In the genomic region with DNA sequence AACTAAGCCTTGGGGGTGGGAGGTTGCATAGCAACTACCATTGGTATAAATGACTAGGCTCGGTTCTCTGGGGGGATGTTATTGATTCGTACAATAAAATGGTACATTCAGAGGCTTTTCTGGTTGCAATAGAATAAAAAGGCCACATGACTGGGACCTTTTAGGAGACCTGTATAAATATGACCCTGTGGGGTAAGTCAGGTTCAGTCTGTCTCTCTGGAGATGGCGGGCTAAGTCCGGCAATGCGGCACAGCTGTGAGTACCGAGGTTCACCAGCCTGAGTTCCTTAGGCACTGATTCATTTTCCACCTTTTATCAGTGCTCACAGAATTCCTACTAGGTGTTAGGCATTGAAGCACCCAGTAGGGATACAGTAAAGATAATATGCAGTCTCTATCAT, we compare ENCODE assay signal across 22 mouse cellular contexts.
DNase-seq lines count a peak whose midpoint lies in the region; ATAC-seq and TF ChIP-seq lines count a peak whose summit lies in the region.
"Had no signal": no experiment of that assay in that cellular context is flagged by ENCODE, and none has a peak within 500 bp of the region (broad histone marks: within the 10 kb centered on the region; RNA-seq: fewer than 3 reads in every experiment).

No protein-coding gene starts in this region.

- H3K9me3 ChIP-seq in hindbrain, embryonic 11.5 days (ENCODE audit: control insufficient read depth, low read length), result no peaks in the 10 kb centered on the region
- H3K9me3 ChIP-seq in hindbrain, postnatal 0 days (ENCODE audit: low read length), result no peaks in the 10 kb centered on the region
- H3K9me3 ChIP-seq in midbrain, embryonic 11.5 days (ENCODE audit: control insufficient read depth, low read length), result no peaks in the 10 kb centered on the region
- no peaks in the 10 kb centered on the region for H3K9me3 ChIP-seq in midbrain, embryonic 10.5 days (replicated peaks)
- H3K9me3 ChIP-seq in midbrain, postnatal 0 days (ENCODE audit: low read length), result no peaks in the 10 kb centered on the region
- H3K9me3 ChIP-seq in midbrain, embryonic 13.5 days, result no peaks in the 10 kb centered on the region
- H3K9me3 ChIP-seq: embryonic facial prominence, embryonic 13.5 days; embryonic facial prominence, embryonic 15.5 days; forebrain, embryonic 10.5 days; forebrain, embryonic 12.5 days had no signal

- no peaks in the 10 kb centered on the region for H3K36me3 ChIP-seq in hindbrain, embryonic 11.5 days (ENCODE audit: control insufficient read depth, insufficient read depth, low read length)
- no peaks in the 10 kb centered on the region for H3K36me3 ChIP-seq in hindbrain, postnatal 0 days (ENCODE audit: insufficient read depth, low read length)
- no peaks in the 10 kb centered on the region for H3K36me3 ChIP-seq in midbrain, embryonic 11.5 days (ENCODE audit: control insufficient read depth, insufficient read depth, low read length)
- H3K36me3 ChIP-seq in midbrain, embryonic 10.5 days, result no peaks in the 10 kb centered on the region
- no peaks in the 10 kb centered on the region for H3K36me3 ChIP-seq in midbrain, postnatal 0 days (ENCODE audit: insufficient read depth, low read length)
- H3K36me3 ChIP-seq in midbrain, embryonic 13.5 days, result no peaks in the 10 kb centered on the region
- H3K36me3 ChIP-seq: embryonic facial prominence, embryonic 13.5 days; embryonic facial prominence, embryonic 15.5 days; forebrain, embryonic 10.5 days; forebrain, embryonic 12.5 days had no signal

- no peak for TF ChIP-seq CTCF in hindbrain, postnatal 0 days (IDR thresholded peaks at IDR 0.05; ENCODE audit: low read depth)
- TF ChIP-seq CTCF in midbrain, postnatal 0 days (IDR thresholded peaks at IDR 0.05), result no peak

- H3K9ac ChIP-seq in hindbrain, embryonic 11.5 days (ENCODE audit: low read depth, low read length), result no peak overlapping the region
- H3K9ac ChIP-seq in hindbrain, postnatal 0 days (replicated peaks; ENCODE audit: low read length), result no peak overlapping the region
- H3K9ac ChIP-seq in midbrain, embryonic 11.5 days (ENCODE audit: low read length), result no peak overlapping the region
- H3K9ac ChIP-seq in midbrain, postnatal 0 days (replicated peaks; ENCODE audit: low read length, poor library complexity, severe bottlenecking), result no peak overlapping the region
- no peak overlapping the region for H3K9ac ChIP-seq in midbrain, embryonic 13.5 days (replicated peaks)
- H3K9ac ChIP-seq: embryonic facial prominence, embryonic 13.5 days; embryonic facial prominence, embryonic 15.5 days; forebrain, embryonic 12.5 days had no signal

- H3K4me2 ChIP-seq in hindbrain, embryonic 11.5 days (replicated peaks; ENCODE audit: low read depth, low read length), result no peak overlapping the region
- no peak overlapping the region for H3K4me2 ChIP-seq in hindbrain, postnatal 0 days (ENCODE audit: low read depth, low read length)
- no peak overlapping the region for H3K4me2 ChIP-seq in midbrain, embryonic 11.5 days
- no peak overlapping the region for H3K4me2 ChIP-seq in midbrain, postnatal 0 days (ENCODE audit: low read depth, low read length, poor library complexity, severe bottlenecking)
- H3K4me2 ChIP-seq in midbrain, embryonic 13.5 days (replicated peaks), result no peak overlapping the region
- H3K4me2 ChIP-seq: embryonic facial prominence, embryonic 13.5 days; embryonic facial prominence, embryonic 15.5 days; forebrain, embryonic 12.5 days had no signal

- no peak overlapping the region for H3K27ac ChIP-seq in hindbrain, embryonic 11.5 days (ENCODE audit: low read depth, low read length)
- H3K27ac ChIP-seq in hindbrain, postnatal 0 days, result no peak overlapping the region
- no peak overlapping the region for H3K27ac ChIP-seq in midbrain, embryonic 11.5 days (ENCODE audit: low read depth, low read length)
- H3K27ac ChIP-seq in midbrain, embryonic 10.5 days (replicated peaks), result no peak overlapping the region
- no peak overlapping the region for H3K27ac ChIP-seq in midbrain, postnatal 0 days (ENCODE audit: low read depth, low read length)
- no peak overlapping the region for H3K27ac ChIP-seq in midbrain, embryonic 13.5 days
- H3K27ac ChIP-seq: embryonic facial prominence, embryonic 13.5 days; embryonic facial prominence, embryonic 15.5 days; forebrain, embryonic 10.5 days; forebrain, embryonic 12.5 days had no signal

- ATAC-seq in hindbrain, embryonic 11.5 days (ENCODE audit: low FRiP score), result peak; percentile 56
- no peak for ATAC-seq in hindbrain, postnatal 0 days
- ATAC-seq in midbrain, embryonic 11.5 days (ENCODE audit: low FRiP score), result peak; percentile 70; the same call in 1 of the 2 replicates
- ATAC-seq in midbrain, postnatal 0 days (ENCODE audit: low FRiP score), result no peak
- ATAC-seq in midbrain, embryonic 13.5 days, result no peak
- ATAC-seq: forebrain, embryonic 14.5 days had no signal

- H3K4me1 ChIP-seq in hindbrain, embryonic 11.5 days (replicated peaks; ENCODE audit: control insufficient read depth, insufficient read depth, low read length), result no peaks in the 10 kb centered on the region
- H3K4me1 ChIP-seq in hindbrain, postnatal 0 days (ENCODE audit: insufficient read depth, low read length), result no peaks in the 10 kb centered on the region
- H3K4me1 ChIP-seq in midbrain, embryonic 11.5 days (ENCODE audit: control insufficient read depth, insufficient read depth, low read length), result no peaks in the 10 kb centered on the region
- H3K4me1 ChIP-seq in midbrain, embryonic 10.5 days, result no peaks in the 10 kb centered on the region
- no peaks in the 10 kb centered on the region for H3K4me1 ChIP-seq in midbrain, postnatal 0 days (ENCODE audit: insufficient read depth, low read length)
- no peaks in the 10 kb centered on the region for H3K4me1 ChIP-seq in midbrain, embryonic 13.5 days (replicated peaks)
- H3K4me1 ChIP-seq: forebrain, embryonic 10.5 days; forebrain, embryonic 12.5 days had no signal

- no peak for DNase-seq in hindbrain, embryonic 11.5 days (ENCODE audit: low spot score)
- DNase-seq in hindbrain, postnatal 0 days (ENCODE audit: low spot score), result no peak
- no peak for DNase-seq in midbrain, embryonic 11.5 days (ENCODE audit: low spot score, missing footprints)
- no peak for DNase-seq in midbrain, embryonic 10.5 days (ENCODE audit: low spot score)
- peak; percentile 15 for DNase-seq in midbrain, postnatal 0 days (ENCODE audit: low spot score)
- DNase-seq: adrenal gland, adult 2 months; adrenal gland, postnatal 10 days; adrenal gland, postnatal 25 days; cerebellum, adult 11 months; cerebellum, adult 18-20 months; cerebellum, adult 8-10 months; cerebellum, adult 9-11 months; cerebellum, postnatal 14 days; cerebellum, postnatal 36 days; embryo, embryonic 11 days had no signal

- no peak overlapping the region for H3K4me3 ChIP-seq in hindbrain, embryonic 11.5 days (ENCODE audit: low read depth, low read length)
- no peak overlapping the region for H3K4me3 ChIP-seq in hindbrain, postnatal 0 days (ENCODE audit: low read length)
- no peak overlapping the region for H3K4me3 ChIP-seq in midbrain, embryonic 11.5 days (ENCODE audit: low read depth, low read length)
- no peak overlapping the region for H3K4me3 ChIP-seq in midbrain, embryonic 10.5 days
- H3K4me3 ChIP-seq in midbrain, postnatal 0 days (ENCODE audit: low read depth, low read length), result no peak overlapping the region
- no peak overlapping the region for H3K4me3 ChIP-seq in midbrain, embryonic 13.5 days (replicated peaks)
- H3K4me3 ChIP-seq: embryonic facial prominence, embryonic 13.5 days; embryonic facial prominence, embryonic 15.5 days; erythroblast, embryonic 14.5 days; forebrain, embryonic 10.5 days; forebrain, embryonic 12.5 days had no signal

- no peaks in the 10 kb centered on the region for H3K27me3 ChIP-seq in hindbrain, embryonic 11.5 days (ENCODE audit: control insufficient read depth, insufficient read depth, low read length)
- no peaks in the 10 kb centered on the region for H3K27me3 ChIP-seq in hindbrain, postnatal 0 days (ENCODE audit: insufficient read depth, low read length)
- no peaks in the 10 kb centered on the region for H3K27me3 ChIP-seq in midbrain, embryonic 11.5 days (ENCODE audit: control insufficient read depth, insufficient read depth, low read length)
- H3K27me3 ChIP-seq in midbrain, embryonic 10.5 days (ENCODE audit: low read depth, poor library complexity, severe bottlenecking), result no peaks in the 10 kb centered on the region
- no peaks in the 10 kb centered on the region for H3K27me3 ChIP-seq in midbrain, postnatal 0 days (ENCODE audit: insufficient read depth, low read length)
- H3K27me3 ChIP-seq in midbrain, embryonic 13.5 days, result no peaks in the 10 kb centered on the region
- H3K27me3 ChIP-seq: embryonic facial prominence, embryonic 13.5 days; embryonic facial prominence, embryonic 15.5 days; forebrain, embryonic 12.5 days had no signal

- WGBS in hindbrain, embryonic 11.5 days, result 82% methylated on average over 6 of the region's 6 CpGs
- 64% methylated on average over 6 of the region's 6 CpGs for WGBS in hindbrain, postnatal 0 days
- WGBS in midbrain, embryonic 11.5 days, result 77% methylated on average over 6 of the region's 6 CpGs
- 85% methylated on average over 6 of the region's 6 CpGs for WGBS in midbrain, embryonic 10.5 days
- 72% methylated on average over 6 of the region's 6 CpGs for WGBS in midbrain, postnatal 0 days
- 66% methylated on average over 6 of the region's 6 CpGs for WGBS in midbrain, embryonic 13.5 days

Comparison
In these comparisons a context has a peak if more than half of its experiments do, and no peak if none do; other contexts are left out.
1. ATAC-seq: peak in hindbrain, embryonic 11.5 days (single experiment) and midbrain, embryonic 11.5 days (single experiment); none in hindbrain, postnatal 0 days (single experiment), midbrain, postnatal 0 days (single experiment) and midbrain, embryonic 13.5 days (single experiment).